Mouse (Mus musculus) megakaryocyte, embryonic 14.5 days (primary cell): ENCODE results near the gene Dyrk3. TPM values are rescaled to one million over a fixed set of nuclear protein-coding genes. Genes with fewer than 3 reads are reported as not detected.
"Not testable (repeated sequence)": the region's sequence is repeated elsewhere in the genome, so short reads cannot be mapped to it uniquely, and the experiment has no call there.

Source experiments
- H3K27me3 ChIP-seq: replicated peaks from 2 replicates; pipeline ENCODE3; 2012; ENCODE audit warnings: inconsistent platforms
- H3K36me3 ChIP-seq: replicated peaks from 2 replicates; pipeline ENCODE3; 2012; ENCODE audit warnings: low read length, inconsistent platforms, mixed read lengths
- H3K4me1 ChIP-seq: 2 replicates; pipeline ENCODE4 v1.6.1; 2012; ENCODE audit warnings: inconsistent platforms
- H3K4me3 ChIP-seq: replicated peaks from 2 replicates; pipeline ENCODE3; 2012; ENCODE audit warnings: moderate library complexity, mild to moderate bottlenecking, inconsistent platforms
- H3K9me3 ChIP-seq: 2 replicates; pipeline ENCODE4 v1.6.1; 2012; ENCODE audit warnings: inconsistent platforms
- FLI1 ChIP-seq: IDR thresholded peaks from 2 replicates; pipeline ENCODE4 v1.6.1; 2012; ENCODE audit warnings: low read length, inconsistent platforms, mixed read lengths
- GATA1 ChIP-seq: IDR thresholded peaks from 3 replicates; pipeline ENCODE4 v1.6.1; 2012; ENCODE audit warnings: mixed read lengths, low read length, inconsistent platforms, borderline replicate concordance
- polyA plus RNA-seq: library from polyadenylated mRNA; stranded (reverse); fragments of >175 nt; gene quantifications from 2 replicates; pipeline ENCODE4 v1.2.3, GENCODE M21; 2012; ENCODE audit warnings: low replicate concordance; ENCODE audit not compliant: insufficient read depth

Gene Dyrk3
- polyA plus RNA-seq, 1 experiment = 6.4 TPM

- Histone ChIP-seq H3K27me3 (no peaks in the 10 kb centered on the region), H3K36me3 (peaks cover 80% of the 10 kb centered on the region), H3K4me3 (no peak overlapping the region), H3K9me3 (no peaks in the 10 kb centered on the region), H3K4me1 (peaks cover 53% of the 10 kb centered on the region)
- TF ChIP-seq FLI1 (no peak), GATA1 (no peak)
These were observed 42.2 kb upstream of the Dyrk3 start for GRCm38 (mm10) chr1:131180386-131180785.

- H3K9me3 ChIP-seq = no peaks in the 10 kb centered on the region
- H3K27me3 ChIP-seq = no peaks in the 10 kb centered on the region
- H3K4me3 ChIP-seq = no peak overlapping the region
- no peak for TF ChIP-seq GATA1
- TF ChIP-seq FLI1 = no peak
- H3K36me3 ChIP-seq = peaks cover 93% of the 10 kb centered on the region
- H3K4me1 ChIP-seq = peaks cover 44% of the 10 kb centered on the region
These were observed 39.9 kb upstream of the Dyrk3 start for GRCm38 (mm10) chr1:131178083-131178482.

- H3K27me3 ChIP-seq = no peaks in the 10 kb centered on the region
- TF ChIP-seq FLI1 = no peak
- no peak overlapping the region for H3K4me3 ChIP-seq
- H3K36me3 ChIP-seq = peaks cover 94% of the 10 kb centered on the region
- H3K9me3 ChIP-seq = no peaks in the 10 kb centered on the region
- H3K4me1 ChIP-seq = peaks cover 44% of the 10 kb centered on the region
These were observed 39.1 kb upstream of the Dyrk3 start for GRCm38 (mm10) chr1:131177249-131177648.

- H3K4me3 ChIP-seq = no peak overlapping the region
- H3K27me3 ChIP-seq = no peaks in the 10 kb centered on the region
- H3K36me3 ChIP-seq = peaks cover 94% of the 10 kb centered on the region
- no peaks in the 10 kb centered on the region for H3K9me3 ChIP-seq
- peaks cover 30% of the 10 kb centered on the region for H3K4me1 ChIP-seq
- no peak for TF ChIP-seq FLI1
- no peak for TF ChIP-seq GATA1
These were observed 37.7 kb upstream of the Dyrk3 start for GRCm38 (mm10) chr1:131175819-131176218.

- no peak overlapping the region for H3K4me3 ChIP-seq
- H3K9me3 ChIP-seq = no peaks in the 10 kb centered on the region
- TF ChIP-seq FLI1 = no peak
- TF ChIP-seq GATA1 = no peak
- no peaks in the 10 kb centered on the region for H3K27me3 ChIP-seq
- H3K4me1 ChIP-seq = peaks cover 24% of the 10 kb centered on the region
- H3K36me3 ChIP-seq = peaks cover 94% of the 10 kb centered on the region
These were observed 37.0 kb upstream of the Dyrk3 start for GRCm38 (mm10) chr1:131175189-131175588.

- peak overlapping the region; percentile 73 for H3K4me3 ChIP-seq
- peaks cover 24% of the 10 kb centered on the region for H3K4me1 ChIP-seq
- no peaks in the 10 kb centered on the region for H3K27me3 ChIP-seq
- TF ChIP-seq GATA1 (no peak), FLI1 (no peak)
- H3K9me3 ChIP-seq = no peaks in the 10 kb centered on the region
- H3K36me3 ChIP-seq = peaks cover 94% of the 10 kb centered on the region
These were observed 36.2 kb upstream of the Dyrk3 start for GRCm38 (mm10) chr1:131174299-131174861.

GRCm38 (mm10) chr1:131173809-131174208 lies 35.7 kb upstream of the Dyrk3 start:
- H3K36me3 ChIP-seq = peaks cover 97% of the 10 kb centered on the region
- H3K4me3 ChIP-seq = no peak overlapping the region
- TF ChIP-seq GATA1 (no peak), FLI1 (no peak)
- no peaks in the 10 kb centered on the region for H3K27me3 ChIP-seq
- no peaks in the 10 kb centered on the region for H3K9me3 ChIP-seq
- peaks cover 25% of the 10 kb centered on the region for H3K4me1 ChIP-seq

GRCm38 (mm10) chr1:131173001-131173400 lies 34.9 kb upstream of the Dyrk3 start:
- TF ChIP-seq FLI1 (no peak), GATA1 (no peak)
- Histone ChIP-seq H3K36me3 (peaks cover 98% of the 10 kb centered on the region), H3K27me3 (no peaks in the 10 kb centered on the region), H3K9me3 (no peaks in the 10 kb centered on the region), H3K4me3 (no peak overlapping the region), H3K4me1 (peaks cover 30% of the 10 kb centered on the region)

- Histone ChIP-seq H3K9me3 (no peaks in the 10 kb centered on the region), H3K36me3 (peaks cover 99% of the 10 kb centered on the region), H3K4me3 (no peak overlapping the region), H3K27me3 (no peaks in the 10 kb centered on the region), H3K4me1 (peaks cover 29% of the 10 kb centered on the region)
- TF ChIP-seq FLI1 (no peak), GATA1 (no peak)
These were observed 29.5 kb upstream of the Dyrk3 start for GRCm38 (mm10) chr1:131167612-131168011.

- Histone ChIP-seq H3K4me3 (peak overlapping the region; percentile 7), H3K27me3 (no peaks in the 10 kb centered on the region), H3K9me3 (no peaks in the 10 kb centered on the region), H3K4me1 (peaks cover 42% of the 10 kb centered on the region), H3K36me3 (peaks cover 92% of the 10 kb centered on the region)
- TF ChIP-seq GATA1 (no peak), FLI1 (no peak)
These were observed 26.3 kb upstream of the Dyrk3 start for GRCm38 (mm10) chr1:131164427-131164826.

- peaks cover 52% of the 10 kb centered on the region for H3K4me1 ChIP-seq
- H3K27me3 ChIP-seq = no peaks in the 10 kb centered on the region
- no peaks in the 10 kb centered on the region for H3K9me3 ChIP-seq
- no peak for TF ChIP-seq FLI1
- TF ChIP-seq GATA1 = no peak
- peaks cover 74% of the 10 kb centered on the region for H3K36me3 ChIP-seq
- no peak overlapping the region for H3K4me3 ChIP-seq
These were observed 23.0 kb upstream of the Dyrk3 start for GRCm38 (mm10) chr1:131161091-131161490.

GRCm38 (mm10) chr1:131159573-131160327 lies 21.6 kb upstream of the Dyrk3 start:
- not testable (repeated sequence) for H3K27me3 ChIP-seq, H3K9me3 ChIP-seq, H3K4me3 ChIP-seq
- H3K36me3 ChIP-seq = peaks cover 72% of the 10 kb centered on the region
- H3K4me1 ChIP-seq = peaks cover 52% of the 10 kb centered on the region
